12 mouse cellular contexts compared by ENCODE assay signal in the genomic region with DNA sequence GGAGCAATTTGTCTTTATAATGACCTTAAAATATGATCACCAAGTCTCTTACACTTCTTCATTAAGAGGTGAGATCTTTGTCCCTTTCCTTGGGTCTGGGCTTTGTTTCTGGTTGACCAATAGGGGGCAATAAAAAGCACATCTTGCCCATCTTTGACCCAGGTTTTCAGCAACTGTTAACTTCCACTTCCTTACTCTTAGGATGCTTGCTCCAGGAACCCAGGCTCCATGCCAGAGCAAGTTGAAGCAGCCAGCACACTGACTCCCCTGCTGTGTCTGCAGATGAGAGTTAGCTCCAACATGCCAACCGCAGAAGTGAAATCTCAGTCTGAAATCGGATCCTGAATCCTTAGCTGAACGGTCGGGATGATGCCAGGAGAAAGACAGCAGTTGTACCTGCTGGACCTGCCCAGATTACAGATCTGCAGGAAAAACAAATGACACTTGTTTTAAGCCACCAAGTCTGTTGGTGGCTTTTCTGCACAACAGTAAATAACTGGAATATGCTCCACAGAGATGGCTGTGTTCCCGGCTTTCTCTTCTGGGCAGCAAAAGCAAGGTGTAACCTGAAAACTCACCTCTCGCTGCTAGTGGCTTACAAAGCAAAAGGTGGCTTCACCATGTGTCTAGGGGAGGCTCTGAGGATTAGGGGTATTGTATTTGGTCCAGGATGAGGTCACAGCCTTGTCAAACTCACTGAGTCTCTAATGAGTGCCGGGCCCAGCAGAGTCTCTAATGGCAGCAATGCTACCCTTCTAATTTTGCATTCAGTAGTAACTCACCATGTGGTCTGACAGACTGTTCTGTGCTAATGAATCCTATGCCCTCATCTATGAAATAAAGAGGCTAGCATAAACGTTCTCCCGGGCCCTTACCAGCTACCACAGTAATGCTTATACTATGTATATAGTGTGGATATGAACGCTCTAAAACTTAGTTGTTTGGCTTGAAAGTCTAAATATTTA.
A peak's percentile ranks its signal among the peaks of the same experiment; 100 is the strongest.
DNase-seq lines count a peak whose midpoint lies in the region; ATAC-seq lines count a peak whose summit lies in the region.
"Had no signal": no experiment of that assay in that cellular context is flagged by ENCODE, and none has a peak within 500 bp of the region (broad histone marks: within the 10 kb centered on the region; RNA-seq: fewer than 3 reads in every experiment).

No protein-coding gene starts in this region.

- no peaks in the 10 kb centered on the region for H3K36me3 ChIP-seq in midbrain, embryonic 12.5 days
- no peaks in the 10 kb centered on the region for H3K36me3 ChIP-seq in midbrain, embryonic 11.5 days (ENCODE audit: control insufficient read depth, insufficient read depth, low read length)

- H3K27me3 ChIP-seq in midbrain, embryonic 12.5 days, result no peaks in the 10 kb centered on the region
- no peaks in the 10 kb centered on the region for H3K27me3 ChIP-seq in midbrain, embryonic 11.5 days (ENCODE audit: control insufficient read depth, insufficient read depth, low read length)

- no peak for DNase-seq in midbrain, embryonic 11.5 days (ENCODE audit: low spot score, missing footprints)
- peak; percentile 12 for DNase-seq in ZHBTc4 (ENCODE audit: low read depth, low spot score)
- peak; percentile 62 to 70 for DNase-seq in cerebellum, postnatal 36 days
- peak; percentile 12 for DNase-seq in layer of hippocampus, postnatal 36 days
- no peak for DNase-seq in adrenal gland, postnatal 14 days
- no peak for DNase-seq in frontal cortex, postnatal 25 days (ENCODE audit: low spot score in 2 of 2)
- DNase-seq: heart, adult 18-20 months; kidney, postnatal 10 days; liver; thymus, postnatal 36 days had no signal

- H3K9ac ChIP-seq in midbrain, embryonic 12.5 days (replicated peaks), result no peak overlapping the region
- no peak overlapping the region for H3K9ac ChIP-seq in midbrain, embryonic 11.5 days (ENCODE audit: low read length)

- H3K4me2 ChIP-seq in midbrain, embryonic 12.5 days (replicated peaks), result no peak overlapping the region
- H3K4me2 ChIP-seq in midbrain, embryonic 11.5 days, result no peak overlapping the region

- no peak overlapping the region for H3K4me3 ChIP-seq in midbrain, embryonic 12.5 days
- H3K4me3 ChIP-seq in midbrain, embryonic 11.5 days (ENCODE audit: low read depth, low read length), result no peak overlapping the region

- WGBS in midbrain, embryonic 12.5 days, result 78% methylated on average over 10 of the region's 10 CpGs
- 82% methylated on average over 10 of the region's 10 CpGs for WGBS in midbrain, embryonic 11.5 days

- H3K9me3 ChIP-seq in midbrain, embryonic 12.5 days, result no peaks in the 10 kb centered on the region
- no peaks in the 10 kb centered on the region for H3K9me3 ChIP-seq in midbrain, embryonic 11.5 days (ENCODE audit: control insufficient read depth, low read length)

- H3K27ac ChIP-seq in midbrain, embryonic 12.5 days (replicated peaks), result no peak overlapping the region
- no peak overlapping the region for H3K27ac ChIP-seq in midbrain, embryonic 11.5 days (ENCODE audit: low read depth, low read length)

- H3K4me1 ChIP-seq in midbrain, embryonic 12.5 days, result 0 out of 2 replicates have a peak, but pooled peaks cover 4% of the 10 kb centered on the region
- H3K4me1 ChIP-seq in midbrain, embryonic 11.5 days (ENCODE audit: control insufficient read depth, insufficient read depth, low read length), result no peaks in the 10 kb centered on the region

- ATAC-seq in midbrain, embryonic 12.5 days (ENCODE audit: low FRiP score, low read depth), result peak; percentile 47; the same call in 1 of the 2 replicates
- no peak for ATAC-seq in midbrain, embryonic 11.5 days (ENCODE audit: low FRiP score)
- no peak for ATAC-seq in megakaryocyte progenitor cell, adult 5-6 weeks (replicated peaks; ENCODE audit: poor library complexity)

Comparison
In these comparisons a context has a peak if more than half of its experiments do, and no peak if none do; other contexts are left out.
1. DNase-seq: peak in ZHBTc4 (single experiment), cerebellum, postnatal 36 days (2 of 2) and layer of hippocampus, postnatal 36 days (2 of 2); none in midbrain, embryonic 11.5 days (single experiment), adrenal gland, postnatal 14 days (single experiment) and frontal cortex, postnatal 25 days (0 of 2).